Mouse (Mus musculus) myocyte (in vitro differentiated cells): ENCODE measurements around the gene Timm29. TPM values are rescaled to one million over a fixed set of nuclear protein-coding genes. Genes with fewer than 3 reads are reported as not detected.

Source experiments
- H3K27me3 ChIP-seq: one replicate; pipeline ENCODE4 v1.6.1; 2011; ENCODE audit not compliant: control insufficient read depth, insufficient read depth, insufficient read length
- H3K36me3 ChIP-seq: one replicate; pipeline ENCODE4 v1.6.1; 2011; ENCODE audit not compliant: control insufficient read depth, insufficient read depth
- H3K4me2 ChIP-seq: one replicate; pipeline ENCODE4 v1.6.1; 2011; ENCODE audit warnings: low read depth, control low read depth
- H3K4me3 ChIP-seq: one replicate; pipeline ENCODE4 v1.5.1; 2011; ENCODE audit warnings: mild to moderate bottlenecking, control low read depth, moderate library complexity
- H3K79me2 ChIP-seq: one replicate; pipeline ENCODE4 v1.6.1; 2011; ENCODE audit not compliant: control insufficient read depth, insufficient read depth
- H3ac ChIP-seq: one replicate; pipeline ENCODE4 v1.6.1; 2011; ENCODE audit not compliant: control insufficient read depth, insufficient read length
- CEBPB ChIP-seq: IDR thresholded peaks from 2 replicates; pipeline ENCODE4 v1.6.1; 2011; ENCODE audit warnings: mild to moderate bottlenecking, moderate library complexity; ENCODE audit not compliant: poor library complexity, insufficient read depth, severe bottlenecking
- E2F4 ChIP-seq: IDR thresholded peaks from one replicate; pipeline ENCODE4 v1.6.1; 2011; ENCODE audit warnings: mild to moderate bottlenecking, control low read depth, moderate library complexity; ENCODE audit not compliant: insufficient read depth
- MAX ChIP-seq: IDR thresholded peaks from one replicate; pipeline ENCODE4 v1.6.1; 2011; ENCODE audit warnings: low read depth, mild to moderate bottlenecking, control low read depth
- MYOD1 ChIP-seq, 3 experiments: IDR thresholded peaks; one replicate each; pipeline ENCODE4 v1.6.1; 2011; ENCODE audit warnings: control low read depth in 2 of 3, low read depth in 2 of 3, mild to moderate bottlenecking in 2 of 3, moderate library complexity in 1 of 3; ENCODE audit not compliant: insufficient read length in 2 of 3, control insufficient read depth in 1 of 3
- MYOG ChIP-seq, 3 experiments: IDR thresholded peaks; one replicate each; pipeline ENCODE4 v1.6.1; 2011; ENCODE audit warnings: control low read depth in 2 of 3, low read depth in 2 of 3, mild to moderate bottlenecking in 2 of 3; ENCODE audit not compliant: insufficient read length in 2 of 3, control insufficient read depth in 1 of 3, insufficient read depth in 1 of 3
- POLR2A ChIP-seq: IDR thresholded peaks from one replicate; pipeline ENCODE4 v1.6.1; 2011; ENCODE audit warnings: low read depth, mild to moderate bottlenecking, control low read depth, moderate library complexity; ENCODE audit not compliant: insufficient read length
- POLR2AphosphoS2 ChIP-seq: IDR thresholded peaks from one replicate; pipeline ENCODE4 v1.6.1; 2011; ENCODE audit warnings: low read depth, control low read depth; ENCODE audit not compliant: insufficient read length
- REST ChIP-seq: IDR thresholded peaks from one replicate; pipeline ENCODE4 v1.6.1; 2011; ENCODE audit warnings: mild to moderate bottlenecking, control low read depth, moderate library complexity; ENCODE audit not compliant: insufficient read depth, insufficient read length
- SRF ChIP-seq: IDR thresholded peaks from one replicate; pipeline ENCODE4 v1.6.1; 2011; ENCODE audit warnings: low read depth; ENCODE audit not compliant: control insufficient read depth, insufficient read length
- TCF12 ChIP-seq: IDR thresholded peaks from one replicate; pipeline ENCODE4 v1.6.1; 2011; ENCODE audit warnings: mild to moderate bottlenecking, control low read depth; ENCODE audit not compliant: poor library complexity, insufficient read depth, severe bottlenecking
- TCF3 ChIP-seq: IDR thresholded peaks from one replicate; pipeline ENCODE4 v1.6.1; 2011; ENCODE audit warnings: low read depth, control low read depth; ENCODE audit not compliant: insufficient read length
- USF1 ChIP-seq: IDR thresholded peaks from one replicate; pipeline ENCODE4 v1.6.1; 2011; ENCODE audit warnings: low read depth, mild to moderate bottlenecking, control low read depth, moderate library complexity
- polyA plus RNA-seq: library from polyadenylated mRNA; unstranded; fragments of >200 nt; fragmentation: generic; extraction: Trizol; gene quantifications from one replicate; pipeline ENCODE4 v1.2.1, GENCODE M21; 2012; ENCODE audit warnings: missing spikeins

Gene Timm29
- polyA plus RNA-seq, 1 experiment: 26.3 TPM

DNA sequence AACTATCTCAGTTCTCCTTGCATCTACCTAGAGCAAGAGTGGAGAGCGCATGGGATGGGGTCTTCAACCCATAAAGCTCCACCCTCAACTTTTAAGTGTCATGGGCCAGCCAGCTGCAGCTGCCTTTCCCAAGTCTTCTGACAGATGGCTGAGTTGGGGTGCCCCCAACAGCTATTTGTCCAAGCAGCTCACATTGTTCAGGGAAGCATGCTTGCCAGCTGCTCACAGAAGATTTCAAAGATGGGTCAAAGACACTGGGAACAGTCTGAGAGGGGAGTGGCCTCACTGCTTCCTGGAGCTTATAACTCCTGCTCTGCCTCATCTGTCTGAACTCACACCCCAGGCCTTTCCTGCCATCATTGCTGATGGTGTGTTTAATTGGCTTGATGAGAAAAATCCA, 16.2 kb upstream of the Timm29 start:
- no peak for TF ChIP-seq MYOD1 (IDR thresholded peaks at IDR 0.05; ENCODE audit: control insufficient read depth in 1 of 3, insufficient read length in 2 of 3, low read depth in 2 of 3)
- no peak for TF ChIP-seq USF1
- no peak overlapping the region for H3K4me2 ChIP-seq
- H3K36me3 ChIP-seq: peaks cover 18% of the 10 kb centered on the region
- H3ac ChIP-seq: no peak overlapping the region
- no peak overlapping the region for H3K4me3 ChIP-seq
- no peaks in the 10 kb centered on the region for H3K27me3 ChIP-seq
- H3K79me2 ChIP-seq: no peaks in the 10 kb centered on the region

DNA sequence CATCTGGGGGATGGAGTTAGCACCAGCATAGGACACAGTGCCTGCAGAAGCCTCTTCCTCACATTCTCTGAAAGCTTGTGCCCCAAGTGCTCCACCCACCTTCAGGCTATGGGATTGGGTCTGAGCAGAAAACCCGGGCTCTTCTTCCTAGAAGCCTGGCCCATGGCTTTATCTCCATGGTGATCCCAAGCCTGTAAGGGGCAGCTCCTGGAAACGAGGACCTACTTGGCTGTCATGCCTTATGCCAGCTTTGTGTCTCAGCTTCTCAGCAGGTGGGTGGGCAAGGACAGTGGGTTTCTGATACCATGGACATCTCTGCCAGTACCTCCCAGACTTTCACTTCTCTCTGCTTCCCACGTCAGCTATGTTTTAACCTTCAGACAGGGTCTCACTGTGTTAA, 14.3 kb upstream of the Timm29 start:
- no peak overlapping the region for H3K4me3 ChIP-seq

DNA sequence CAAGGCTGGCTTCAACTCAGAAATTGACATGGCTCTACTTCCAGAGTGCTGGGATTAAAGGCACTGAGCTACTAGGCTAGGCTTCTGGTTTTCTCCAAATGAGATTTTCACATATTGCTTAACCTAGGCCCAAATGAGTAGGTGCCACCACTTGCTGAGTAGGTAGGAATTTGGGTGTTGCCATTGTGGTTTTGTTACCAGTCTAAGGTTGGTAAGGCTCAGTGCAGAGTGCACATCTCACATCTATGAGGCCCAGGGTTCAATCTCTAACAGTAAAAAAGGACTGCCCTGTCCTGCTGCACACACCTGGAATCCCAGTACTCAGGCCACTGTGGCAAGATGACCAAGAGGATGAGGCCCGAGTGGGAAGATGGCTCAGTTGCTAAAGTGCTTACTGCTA, 7.1 kb upstream of the Timm29 start:
- Histone ChIP-seq H3K4me3 (no peak overlapping the region), H3K4me2 (no peak overlapping the region), H3ac (no peak overlapping the region), H3K27me3 (no peaks in the 10 kb centered on the region), H3K36me3 (peaks cover 40% of the 10 kb centered on the region), H3K79me2 (no peaks in the 10 kb centered on the region)
- TF ChIP-seq POLR2AphosphoS2 (no peak), E2F4 (no peak), SRF (no peak), USF1 (no peak), REST (no peak), MAX (no peak), TCF3 (no peak), TCF12 (no peak), CEBPB (no peak), POLR2A (no peak), MYOG (IDR thresholded peaks at IDR 0.05; ENCODE audit: control insufficient read depth in 1 of 3, insufficient read depth in 1 of 3, insufficient read length in 2 of 3, low read depth in 2 of 3) (no peak), MYOD1 (IDR thresholded peaks at IDR 0.05; ENCODE audit: control insufficient read depth in 1 of 3, insufficient read length in 2 of 3, low read depth in 2 of 3) (no peak)

More for the DNA sequence above, 14.3 kb upstream of the Timm29 start:
- H3ac ChIP-seq: no peak overlapping the region
- peaks cover 19% of the 10 kb centered on the region for H3K36me3 ChIP-seq
- no peaks in the 10 kb centered on the region for H3K79me2 ChIP-seq
- H3K27me3 ChIP-seq: no peaks in the 10 kb centered on the region
- no peak overlapping the region for H3K4me2 ChIP-seq
- TF ChIP-seq CEBPB: no peak
- TF ChIP-seq TCF3: no peak
- no peak for TF ChIP-seq MYOD1 (IDR thresholded peaks at IDR 0.05; ENCODE audit: control insufficient read depth in 1 of 3, insufficient read length in 2 of 3, low read depth in 2 of 3)
- no peak for TF ChIP-seq MYOG (IDR thresholded peaks at IDR 0.05; ENCODE audit: control insufficient read depth in 1 of 3, insufficient read depth in 1 of 3, insufficient read length in 2 of 3, low read depth in 2 of 3)
- no peak for TF ChIP-seq TCF12
- no peak for TF ChIP-seq REST
- no peak for TF ChIP-seq E2F4

DNA sequence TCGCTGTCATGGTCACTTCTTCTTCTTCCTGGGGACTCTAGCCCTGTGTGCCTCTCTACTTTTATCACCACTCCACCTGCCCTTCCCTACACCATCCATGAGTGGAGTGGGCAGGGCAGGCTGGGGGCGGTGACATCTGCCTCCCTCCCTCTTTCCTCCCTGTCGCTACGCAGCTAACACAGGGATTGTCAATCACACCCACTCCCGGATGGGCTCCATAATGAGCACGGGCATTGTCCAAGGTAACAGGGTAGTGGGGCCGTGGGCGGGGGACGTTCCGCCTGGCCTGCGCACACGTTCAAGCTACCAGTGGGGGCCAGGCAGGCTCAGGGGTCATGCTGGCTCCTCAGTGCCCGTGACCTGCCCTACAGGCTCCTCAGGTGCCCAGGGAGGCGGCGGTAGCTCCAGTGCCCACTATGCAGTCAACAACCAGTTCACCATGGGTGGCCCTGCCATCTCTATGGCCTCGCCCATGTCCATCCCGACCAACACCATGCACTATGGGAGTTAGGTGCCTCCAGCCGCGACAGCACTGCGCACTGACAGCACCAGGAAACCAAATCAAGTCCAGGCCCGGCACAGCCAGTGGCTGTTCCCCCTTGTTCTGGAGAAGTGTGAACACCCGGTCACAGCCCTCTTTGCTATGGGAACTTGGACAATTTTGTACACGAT, 4.7 kb upstream of the Timm29 start:
- Histone ChIP-seq H3K4me2 (no peak overlapping the region), H3K4me3 (no peak overlapping the region)

DNA sequence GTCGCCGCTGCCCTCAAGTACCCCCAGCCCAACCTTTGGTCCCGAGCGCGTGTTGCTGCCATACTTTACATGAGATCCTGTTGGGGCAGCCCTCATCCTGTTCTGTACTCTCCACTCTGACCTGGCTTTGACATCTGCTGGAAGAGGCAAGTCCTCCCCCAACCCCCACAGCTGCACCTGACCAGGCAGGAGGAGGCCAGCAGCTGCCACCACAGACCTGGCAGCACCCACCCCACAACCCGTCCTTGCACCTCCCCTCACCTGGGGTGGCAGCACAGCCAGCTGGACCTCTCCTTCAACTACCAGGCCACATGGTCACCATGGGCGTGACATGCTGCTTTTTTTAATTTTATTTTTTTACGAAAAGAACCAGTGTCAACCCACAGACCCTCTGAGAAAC, 4.2 kb upstream of the Timm29 start:
- H3K4me3 ChIP-seq: no peak overlapping the region
- peaks cover under 1% of the 10 kb centered on the region for H3K79me2 ChIP-seq
- no peak overlapping the region for H3K4me2 ChIP-seq
- H3K36me3 ChIP-seq: peaks cover 31% of the 10 kb centered on the region
- TF ChIP-seq POLR2AphosphoS2 (peak; percentile 67), POLR2A (no peak), MYOG (IDR thresholded peaks at IDR 0.05; ENCODE audit: control insufficient read depth in 1 of 3, insufficient read depth in 1 of 3, insufficient read length in 2 of 3, low read depth in 2 of 3) (peak in 1 of 3 experiments; percentile 13)
- H3ac ChIP-seq: no peak overlapping the region
- no peaks in the 10 kb centered on the region for H3K27me3 ChIP-seq

More for the DNA sequence above, 4.7 kb upstream of the Timm29 start:
- Histone ChIP-seq H3K79me2 (no peaks in the 10 kb centered on the region), H3K27me3 (no peaks in the 10 kb centered on the region), H3K36me3 (peaks cover 36% of the 10 kb centered on the region), H3ac (no peak overlapping the region)
- TF ChIP-seq POLR2A (peak; percentile 11), POLR2AphosphoS2 (peak; percentile 32), REST (no peak)

DNA sequence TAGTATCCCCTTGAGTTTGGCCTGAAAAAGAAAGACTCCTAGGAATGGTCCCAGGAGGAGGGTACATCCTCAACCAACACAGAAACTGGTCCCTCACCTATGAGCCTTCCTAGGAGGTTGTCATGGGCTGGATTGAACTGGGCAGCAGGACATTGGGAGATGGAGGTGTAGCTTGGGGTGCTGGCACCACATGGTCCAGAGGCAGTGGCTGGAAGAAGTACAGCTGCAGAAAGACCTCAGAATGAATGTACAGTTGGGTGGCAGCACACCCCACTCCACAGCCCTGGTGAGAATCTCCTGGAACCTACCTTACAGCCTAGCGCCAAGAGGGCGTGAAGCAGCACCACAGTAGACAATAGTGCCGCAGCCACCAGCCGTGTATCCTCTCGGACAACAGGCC, 3.0 kb upstream of the Timm29 start:
- Histone ChIP-seq H3K4me2 (no peak overlapping the region), H3K27me3 (no peaks in the 10 kb centered on the region), H3K79me2 (peaks cover 13% of the 10 kb centered on the region), H3ac (no peak overlapping the region), H3K4me3 (no peak overlapping the region), H3K36me3 (peaks cover 24% of the 10 kb centered on the region)
- TF ChIP-seq SRF (no peak), POLR2A (no peak), POLR2AphosphoS2 (peak; percentile 71), TCF12 (no peak), TCF3 (no peak)
